Mouse (Mus musculus): ENCODE measurements around the gene Ahr.
A peak's percentile ranks its signal among the peaks of the same experiment; 100 is the strongest.

Ahr gene

GRCm38 (mm10) chr12:35534754-35535236 is at the start of gene Ahr:
TSS of gene Ahr (minus strand) at chr12:35535038.
- peak; percentile 80 to 89 for DNase-seq (ENCODE audit: low spot score in 2 of 2)

- DNase-seq (ENCODE audit: low spot score in 2 of 2) = no peak
Observed at GRCm38 (mm10) chr12:35578826-35579225, 44.0 kb upstream of the Ahr start.

GRCm38 (mm10) chr12:35576107-35576506 is 41.3 kb upstream of the Ahr start:
- no peak for DNase-seq (ENCODE audit: low spot score in 2 of 2)

DNA sequence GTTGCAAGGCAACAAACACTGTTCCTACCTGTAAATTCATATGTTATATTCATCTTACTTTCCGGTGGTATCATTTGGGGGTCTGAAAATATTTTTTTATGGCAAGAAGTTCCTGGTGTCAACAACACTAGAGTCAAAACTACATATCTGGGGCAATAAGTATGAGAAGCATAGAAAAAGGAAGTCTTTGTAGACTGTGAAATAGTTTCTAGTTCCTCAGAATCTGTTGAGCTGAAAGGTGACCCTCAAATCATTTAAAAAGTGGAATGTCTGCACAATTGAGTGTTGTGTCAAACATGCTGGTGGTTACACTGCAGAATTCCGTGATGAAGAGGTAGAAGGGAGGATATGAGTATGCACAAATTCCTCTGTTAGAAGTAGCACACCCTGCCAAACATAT is 38.9 kb upstream of the Ahr start:
- DNase-seq (ENCODE audit: low spot score in 2 of 2) = no peak

- no peak for DNase-seq (ENCODE audit: low spot score in 2 of 2)
Observed at GRCm38 (mm10) chr12:35562826-35563225, 28.0 kb upstream of the Ahr start.

DNA sequence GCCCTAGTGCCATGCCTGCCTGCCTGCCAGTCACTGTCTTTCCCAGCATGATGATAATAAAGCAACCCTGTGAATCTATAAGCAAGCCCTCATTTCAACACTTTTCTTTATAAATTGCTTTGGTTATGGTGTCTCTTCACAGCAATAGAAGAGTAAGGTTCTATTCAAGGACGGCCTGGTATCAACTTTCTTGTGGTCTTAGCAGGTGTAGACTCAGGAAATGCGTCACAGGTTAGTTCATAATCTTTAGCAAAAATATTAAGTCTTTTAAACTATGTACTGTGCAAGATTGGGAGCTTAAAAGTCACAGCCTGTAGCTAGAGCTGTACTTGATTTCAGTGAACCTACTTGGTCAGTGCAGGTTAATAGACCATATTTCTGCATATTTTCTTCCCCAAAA is 24.0 kb upstream of the Ahr start:
- DNase-seq (ENCODE audit: low spot score in 2 of 2) = no peak

DNA sequence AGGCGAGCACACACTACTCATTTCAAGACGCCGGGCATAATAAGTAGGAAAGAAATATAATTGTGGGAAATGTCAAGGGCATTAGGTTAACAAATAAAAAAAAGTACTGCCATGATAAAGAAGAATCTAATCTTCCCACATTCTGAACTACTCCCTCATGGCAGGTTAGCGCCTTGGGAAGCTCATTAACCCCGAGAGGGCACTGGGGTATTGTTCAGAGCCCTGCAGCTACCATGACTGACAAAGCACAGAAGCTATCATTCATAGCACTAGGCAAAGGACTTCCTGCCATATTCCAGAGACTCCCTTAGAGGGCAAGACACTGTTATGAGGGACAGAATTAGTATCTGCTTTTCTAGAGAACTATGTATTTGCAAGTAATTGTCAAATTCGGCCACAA is 21.1 kb upstream of the Ahr start:
- DNase-seq (ENCODE audit: low spot score in 2 of 2) = no peak

DNA sequence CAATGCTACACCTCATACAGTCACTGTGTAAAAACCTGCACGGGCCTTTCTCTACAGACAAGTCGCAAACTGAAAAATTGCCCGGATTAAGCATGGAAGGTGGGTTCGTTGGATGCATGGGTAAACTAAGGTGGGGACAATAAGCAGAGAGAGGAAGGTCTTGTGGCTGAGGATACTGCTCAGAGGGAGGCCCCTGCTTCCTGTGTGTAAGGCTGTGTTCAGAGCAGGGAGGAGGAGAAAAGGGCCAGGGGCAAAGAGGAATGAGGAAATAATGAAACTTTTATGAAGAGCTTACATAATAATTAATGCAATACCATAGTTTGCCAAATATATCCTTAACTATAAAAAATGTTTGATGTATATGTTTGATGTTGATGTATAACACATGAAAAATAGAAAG is 19.5 kb upstream of the Ahr start:
- DNase-seq (ENCODE audit: low spot score in 2 of 2) = no peak

DNA sequence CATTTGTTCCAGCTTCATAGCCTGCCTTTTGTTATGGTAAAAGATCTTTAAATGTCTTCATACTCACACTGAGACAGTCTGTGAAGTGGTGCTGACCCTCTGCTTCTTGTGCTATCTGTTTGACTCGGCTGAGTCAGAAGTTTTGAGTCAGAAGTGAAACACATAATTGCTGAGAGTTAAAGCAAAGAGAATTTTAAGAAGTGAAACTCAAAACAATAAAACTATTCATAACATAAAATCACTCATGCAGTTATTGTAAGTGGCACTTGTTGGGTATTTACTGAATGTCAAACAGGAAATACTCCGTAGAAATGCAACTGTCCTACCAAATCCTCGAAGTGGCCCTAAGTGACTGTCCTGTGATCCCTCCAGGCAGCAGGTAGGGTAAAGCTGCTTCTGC is 18.3 kb upstream of the Ahr start:
- no peak for DNase-seq (ENCODE audit: low spot score in 2 of 2)

DNA sequence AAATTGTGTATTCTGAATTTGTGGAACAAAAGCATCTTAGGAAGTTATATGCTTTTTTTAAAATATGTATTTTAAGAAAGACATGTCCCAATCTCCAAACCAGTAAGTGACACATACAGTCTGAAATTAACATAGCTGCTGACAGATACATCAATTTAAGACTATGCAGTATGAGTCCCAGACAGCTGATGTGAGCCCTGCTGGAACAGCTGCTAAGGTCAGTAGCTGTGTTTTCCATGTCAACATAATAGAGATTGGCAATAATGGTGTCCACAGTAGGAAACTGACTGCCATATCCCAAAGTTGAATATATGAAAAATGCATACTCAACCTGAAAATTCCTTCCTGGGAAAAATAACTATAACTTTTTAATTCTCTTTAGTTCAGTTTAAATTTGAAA is 15.5 kb upstream of the Ahr start:
- no peak for DNase-seq (ENCODE audit: low spot score in 2 of 2)

GRCm38 (mm10) chr12:35542836-35543235 is 8.0 kb upstream of the Ahr start:
- no peak for DNase-seq (ENCODE audit: low spot score in 2 of 2)

DNA sequence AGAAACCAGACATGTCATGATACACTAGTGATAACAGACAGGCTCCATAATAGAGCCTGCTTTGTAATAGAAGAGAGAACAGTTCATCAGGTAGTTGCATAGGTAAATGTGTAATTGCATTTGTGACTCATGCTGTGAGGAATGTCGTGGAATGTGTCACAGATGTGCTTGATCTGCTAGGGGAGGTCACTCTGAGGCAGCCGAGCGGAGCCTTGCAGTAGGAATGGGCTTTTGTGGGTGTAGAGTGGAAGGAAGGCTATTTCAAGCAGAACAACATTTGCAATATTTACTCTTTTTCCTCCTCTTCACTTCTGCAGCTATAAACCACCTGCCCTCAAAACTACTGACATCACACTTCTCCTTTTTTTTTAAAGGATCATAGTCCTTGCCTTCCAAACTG is 4.0 kb upstream of the Ahr start:
- no peak for DNase-seq (ENCODE audit: low spot score in 2 of 2)

GRCm38 (mm10) chr12:35534114-35534753 is 604 bp downstream of the Ahr start:
- peak in 1 of 2 experiments; percentile 65 for DNase-seq (ENCODE audit: low spot score in 2 of 2)

GRCm38 (mm10) chr12:35533748-35534113 is 1.1 kb downstream of the Ahr start:
- DNase-seq (ENCODE audit: low spot score in 2 of 2) = no peak

DNA sequence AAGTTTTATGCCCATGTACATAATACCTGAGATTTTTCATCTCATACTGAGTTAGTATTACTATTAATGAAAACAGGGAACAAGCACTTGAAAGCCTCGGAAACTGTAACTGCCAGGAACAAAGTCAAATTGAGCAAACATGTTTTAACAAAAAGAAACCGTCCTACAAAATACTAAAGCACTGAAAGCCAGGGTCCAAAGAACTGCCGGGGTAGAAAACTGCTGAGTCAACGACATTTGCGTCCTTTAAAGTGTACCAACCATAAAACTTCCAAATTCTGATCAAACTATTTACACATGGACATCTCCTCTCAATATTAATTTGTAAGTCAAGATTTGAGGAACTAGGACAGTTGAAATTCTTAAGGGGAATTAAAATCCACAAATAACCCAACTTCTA is 1.7 kb downstream of the Ahr start:
- DNase-seq (ENCODE audit: low spot score in 2 of 2) = no peak

DNA sequence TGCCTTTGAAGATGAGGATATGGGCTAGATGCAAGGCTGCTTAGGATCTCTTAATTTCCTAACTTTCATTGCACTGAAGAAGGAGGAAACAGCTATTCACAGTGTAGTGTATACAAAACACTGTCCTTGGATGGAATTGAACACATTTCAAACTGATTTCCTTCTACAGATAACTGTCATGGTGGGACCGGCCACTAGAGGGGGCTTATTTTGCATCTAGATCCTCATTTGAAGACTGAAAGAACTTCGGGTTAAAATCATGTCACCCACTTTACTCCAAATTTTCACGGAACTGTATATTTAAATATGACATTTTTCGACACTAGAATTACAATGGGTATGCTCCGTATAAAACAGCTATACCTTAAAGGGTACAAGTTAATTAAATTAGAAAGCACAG is 2.7 kb downstream of the Ahr start:
- peak; percentile 58 to 82 for DNase-seq (ENCODE audit: low spot score in 2 of 2)

- DNase-seq (ENCODE audit: low spot score in 2 of 2) = no peak
Observed at GRCm38 (mm10) chr12:35530587-35530986, 4.3 kb downstream of the Ahr start.

DNA sequence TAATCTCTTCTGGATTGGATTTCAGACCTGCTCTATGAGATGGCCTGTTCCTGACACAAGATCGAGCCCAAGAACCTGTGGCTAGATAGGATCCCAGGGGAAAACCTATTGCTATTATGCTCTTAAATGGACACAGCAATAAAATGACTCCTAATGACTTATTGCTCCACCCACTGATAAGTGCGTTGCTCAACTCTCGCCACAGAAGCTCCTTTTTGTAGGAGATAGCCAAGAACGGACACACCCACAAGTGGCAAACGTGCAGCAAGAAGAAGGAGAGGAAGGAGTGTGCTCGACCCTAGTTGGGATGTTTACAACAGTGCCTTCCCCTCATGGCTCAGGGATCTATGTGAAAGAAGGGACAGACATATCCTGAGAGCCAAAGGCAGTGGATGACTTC is 7.4 kb downstream of the Ahr start:
- no peak for DNase-seq (ENCODE audit: low spot score in 2 of 2)

GRCm38 (mm10) chr12:35522585-35523103 is 12.2 kb downstream of the Ahr start:
- DNase-seq (ENCODE audit: low spot score in 2 of 2) = no peak

DNA sequence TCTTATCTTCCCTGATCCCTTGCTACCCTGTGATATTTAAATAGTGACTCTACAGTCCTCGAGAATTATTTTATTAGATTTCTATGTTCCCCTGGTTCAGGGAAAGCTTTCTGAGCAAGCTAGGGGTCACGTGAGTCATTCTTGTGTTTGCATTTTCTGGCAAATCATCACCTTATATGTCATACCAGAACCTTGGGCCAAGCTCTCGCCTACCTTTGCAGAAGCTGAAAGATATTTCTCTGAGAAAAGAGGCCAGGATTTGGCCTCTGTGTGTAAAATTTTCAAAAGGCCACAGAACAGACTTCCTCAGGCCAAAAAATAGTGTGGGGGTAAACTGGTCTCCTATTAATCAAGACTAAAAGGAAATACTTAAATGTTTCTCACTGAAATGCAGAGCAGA is 19.2 kb downstream of the Ahr start:
- no peak for DNase-seq (ENCODE audit: low spot score in 2 of 2)

DNA sequence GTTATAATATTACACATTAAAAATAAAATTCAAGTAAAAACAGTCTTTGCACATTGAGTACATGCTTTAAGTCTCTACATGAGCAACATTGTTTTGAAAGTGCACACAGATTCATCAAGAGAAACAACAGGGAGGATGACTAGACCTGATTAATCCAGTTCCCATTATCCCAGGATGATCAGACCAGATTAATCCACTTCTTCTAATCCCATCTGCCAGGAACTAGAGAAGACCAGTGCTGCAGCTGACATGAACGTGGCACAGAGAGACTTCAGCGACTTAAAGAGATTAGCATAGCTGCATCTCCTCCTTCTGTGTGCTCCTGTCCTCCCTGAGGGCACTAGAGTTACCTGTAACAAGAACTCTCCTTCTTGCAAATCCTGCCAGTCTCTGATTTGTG is 20.2 kb downstream of the Ahr start:
- no peak for DNase-seq (ENCODE audit: low spot score in 2 of 2)

GRCm38 (mm10) chr12:35510711-35511110 is 24.1 kb downstream of the Ahr start:
- DNase-seq (ENCODE audit: low spot score in 2 of 2) = no peak

DNA sequence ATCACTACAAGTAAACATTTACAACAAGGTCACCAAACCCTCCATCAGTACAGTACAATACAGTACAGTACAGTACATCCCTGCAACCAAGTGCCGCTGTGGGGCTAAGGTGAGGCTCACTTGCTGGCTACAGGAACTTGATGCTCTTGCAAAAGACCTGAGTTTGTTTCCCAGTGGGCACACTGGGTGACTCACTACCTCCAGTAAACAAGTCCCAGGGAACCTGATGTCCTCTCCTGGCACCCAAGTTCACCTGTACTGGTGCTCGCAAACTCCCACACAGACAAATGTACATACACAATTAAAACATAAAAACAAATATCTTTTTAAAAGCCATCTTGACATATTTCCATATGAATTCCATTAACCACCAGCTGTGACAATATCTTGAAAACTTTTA is 28.5 kb downstream of the Ahr start:
- DNase-seq (ENCODE audit: low spot score in 2 of 2) = no peak

GRCm38 (mm10) chr12:35504081-35504480 is 30.8 kb downstream of the Ahr start:
- no peak for DNase-seq (ENCODE audit: low spot score in 2 of 2)
